Mouse (Mus musculus): ENCODE results near the gene Gatad2a. TPM values are rescaled to one million over a fixed set of nuclear protein-coding genes. Genes with fewer than 3 reads are reported as not detected.
A peak's percentile ranks its signal among the peaks of the same experiment; 100 is the strongest.
"Not testable (repeated sequence)": the region's sequence is repeated elsewhere in the genome, so short reads cannot be mapped to it uniquely, and the experiment has no call there.

The Gatad2a gene
- polyA plus RNA-seq, 1 experiment from 2014 or later: 81.7 TPM

DNA sequence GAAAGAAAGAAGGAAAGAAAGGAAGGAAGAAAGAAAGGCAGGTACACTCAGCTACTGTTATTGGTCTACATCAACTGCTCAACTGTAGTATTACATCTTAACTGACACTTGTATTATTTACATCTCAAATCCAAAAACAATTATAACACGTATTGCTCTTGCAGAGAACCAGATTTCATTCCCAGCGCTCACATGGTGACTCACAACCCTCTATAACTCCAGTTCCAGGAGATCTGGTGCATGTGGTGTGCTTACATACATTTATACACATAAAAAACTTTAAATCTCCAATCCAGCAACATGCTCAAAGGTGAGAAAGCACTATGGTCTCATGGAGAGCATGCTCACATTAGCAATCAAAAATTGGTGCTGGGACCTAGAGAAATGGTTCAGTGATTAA is 4.0 kb upstream of the Gatad2a start:
- WGBS: 94% methylated on average over 2 of the region's 2 CpGs
- DNase-seq (ENCODE audit: low spot score) (no peak), ATAC-seq (replicated peaks; ENCODE audit: low FRiP score) (no peak)
- Histone ChIP-seq H3K9me3 (ENCODE audit: control insufficient read depth, low read length) (no peaks in the 10 kb centered on the region), H3K4me2 (ENCODE audit: low read depth, low read length, severe bottlenecking) (no peak overlapping the region), H3K4me3 (ENCODE audit: low read depth, low read length) (no peak overlapping the region), H3K9ac (ENCODE audit: low read length) (no peak overlapping the region), H3K36me3 (ENCODE audit: control insufficient read depth, insufficient read depth, low read length) (no peaks in the 10 kb centered on the region), H3K27ac (ENCODE audit: low read depth, low read length) (no peak overlapping the region), H3K27me3 (ENCODE audit: control insufficient read depth, insufficient read depth, low read length) (no peaks in the 10 kb centered on the region), H3K4me1 (replicated peaks; ENCODE audit: control insufficient read depth, insufficient read depth, low read length) (peaks cover 3% of the 10 kb centered on the region; the same call in 1 of the 2 replicates)

DNA sequence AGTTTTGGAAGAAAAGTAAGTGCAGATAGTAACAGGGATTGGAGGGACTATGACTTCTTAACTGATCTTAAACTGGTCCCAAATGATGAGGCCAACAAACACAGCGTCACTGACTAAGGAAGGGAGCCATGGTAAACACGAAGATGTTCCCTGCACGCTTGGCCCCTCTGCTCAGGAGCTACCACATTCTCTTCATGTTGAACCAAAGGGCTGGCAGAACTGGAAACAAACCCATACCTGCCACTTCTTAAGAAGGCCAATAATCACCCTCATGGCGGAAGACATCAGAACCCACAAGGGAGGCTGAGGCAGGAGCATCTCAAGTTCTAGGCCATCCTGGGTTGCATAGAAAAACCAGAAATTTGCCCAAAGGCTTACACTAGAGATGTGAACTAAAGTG is 3.1 kb upstream of the Gatad2a start:
- H3K9me3 ChIP-seq (ENCODE audit: control insufficient read depth, low read length): no peaks in the 10 kb centered on the region
- DNase-seq (ENCODE audit: low spot score) (no peak), ATAC-seq (replicated peaks; ENCODE audit: low FRiP score) (no peak)
- no peaks in the 10 kb centered on the region for H3K27me3 ChIP-seq (ENCODE audit: control insufficient read depth, insufficient read depth, low read length)
- H3K4me1 ChIP-seq (replicated peaks; ENCODE audit: control insufficient read depth, insufficient read depth, low read length): peaks cover 6% of the 10 kb centered on the region; the same call in 1 of the 2 replicates
- no peak overlapping the region for H3K4me2 ChIP-seq (ENCODE audit: low read depth, low read length, severe bottlenecking)
- no peak overlapping the region for H3K9ac ChIP-seq (ENCODE audit: low read length)
- no peak overlapping the region for H3K4me3 ChIP-seq (ENCODE audit: low read depth, low read length)
- H3K36me3 ChIP-seq (ENCODE audit: control insufficient read depth, insufficient read depth, low read length): no peaks in the 10 kb centered on the region
- WGBS: 90% methylated on average over 4 of the region's 4 CpGs
- H3K27ac ChIP-seq (ENCODE audit: low read depth, low read length): no peak overlapping the region

DNA sequence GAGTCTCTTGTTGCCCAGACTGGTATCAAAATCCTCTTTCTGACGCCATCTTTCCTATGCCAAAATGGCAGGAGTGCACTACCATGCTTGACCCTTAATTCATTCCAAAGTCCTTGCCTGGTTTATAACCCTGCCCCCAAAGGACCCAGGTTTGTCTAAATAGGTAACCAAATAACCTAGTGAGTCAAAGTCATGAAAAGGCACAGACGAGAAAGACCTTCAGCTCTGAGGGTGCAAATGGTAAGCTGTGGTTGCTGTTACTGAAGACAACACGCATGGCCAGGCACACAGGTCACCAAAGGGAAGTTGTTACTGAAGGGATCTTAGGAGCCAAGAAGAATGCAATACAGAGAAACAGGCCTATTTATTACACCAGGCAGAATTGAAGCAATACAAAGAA is 2.5 kb upstream of the Gatad2a start:
- Histone ChIP-seq H3K27ac (ENCODE audit: low read depth, low read length) (no peak overlapping the region), H3K4me2 (ENCODE audit: low read depth, low read length, severe bottlenecking) (no peak overlapping the region), H3K9me3 (ENCODE audit: control insufficient read depth, low read length) (no peaks in the 10 kb centered on the region), H3K4me3 (ENCODE audit: low read depth, low read length) (no peak overlapping the region), H3K36me3 (ENCODE audit: control insufficient read depth, insufficient read depth, low read length) (no peaks in the 10 kb centered on the region), H3K27me3 (ENCODE audit: control insufficient read depth, insufficient read depth, low read length) (no peaks in the 10 kb centered on the region), H3K9ac (ENCODE audit: low read length) (no peak overlapping the region), H3K4me1 (replicated peaks; ENCODE audit: control insufficient read depth, insufficient read depth, low read length) (peaks cover 6% of the 10 kb centered on the region; the same call in 1 of the 2 replicates)
- ATAC-seq (replicated peaks; ENCODE audit: low FRiP score): no peak
- WGBS: 92% methylated on average over 3 of the region's 3 CpGs
- no peak for DNase-seq (ENCODE audit: low spot score)

DNA sequence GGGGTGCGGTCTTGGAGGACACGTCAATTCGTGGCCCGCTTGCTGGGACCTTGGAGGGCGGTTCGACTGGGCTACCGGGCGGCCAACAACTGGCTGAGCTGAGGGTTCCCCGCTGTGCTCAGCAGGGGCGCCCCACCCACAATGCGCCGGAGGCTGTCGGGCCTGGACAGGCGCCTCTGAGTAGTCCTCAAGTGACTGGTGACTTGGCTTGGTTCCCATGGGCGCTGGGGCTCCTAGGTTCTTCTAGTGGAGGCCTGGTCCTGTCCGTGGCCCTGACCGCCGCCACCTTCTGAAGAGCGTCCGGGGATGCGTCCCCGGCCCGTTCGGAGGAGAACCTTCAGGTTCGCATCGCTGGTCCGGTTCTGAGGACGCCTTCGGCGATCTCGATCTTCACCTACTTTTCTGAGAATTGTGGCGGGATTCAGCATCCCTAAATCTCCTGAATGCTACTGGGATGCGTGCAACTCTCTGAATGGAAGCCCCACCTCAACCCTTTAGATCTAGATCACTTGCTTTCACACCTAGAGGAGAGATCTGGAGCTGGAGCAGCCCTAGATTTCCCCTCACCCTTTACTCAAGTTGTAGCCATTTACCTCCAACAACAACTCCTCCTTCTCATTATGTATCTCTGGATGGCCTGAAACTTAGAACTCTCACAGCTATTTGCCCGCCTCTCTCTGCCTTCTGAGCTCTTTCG is 553 bp upstream of the Gatad2a start:
- Histone ChIP-seq H3K9me3 (ENCODE audit: control insufficient read depth, low read length) (no peaks in the 10 kb centered on the region), H3K4me1 (replicated peaks; ENCODE audit: control insufficient read depth, insufficient read depth, low read length) (peaks cover 6% of the 10 kb centered on the region; the same call in 1 of the 2 replicates), H3K4me2 (ENCODE audit: low read depth, low read length, severe bottlenecking) (peak overlapping the region; percentile 85), H3K9ac (ENCODE audit: low read length) (peak overlapping the region; percentile 60), H3K27ac (ENCODE audit: low read depth, low read length) (no peak overlapping the region), H3K27me3 (ENCODE audit: control insufficient read depth, insufficient read depth, low read length) (no peaks in the 10 kb centered on the region), H3K4me3 (ENCODE audit: low read depth, low read length) (peak overlapping the region; percentile 89), H3K36me3 (ENCODE audit: control insufficient read depth, insufficient read depth, low read length) (no peaks in the 10 kb centered on the region)
- no peak for DNase-seq (ENCODE audit: low spot score)
- 3% methylated on average over 35 of the region's 35 CpGs for WGBS
- ATAC-seq (replicated peaks; ENCODE audit: low FRiP score): no peak

DNA sequence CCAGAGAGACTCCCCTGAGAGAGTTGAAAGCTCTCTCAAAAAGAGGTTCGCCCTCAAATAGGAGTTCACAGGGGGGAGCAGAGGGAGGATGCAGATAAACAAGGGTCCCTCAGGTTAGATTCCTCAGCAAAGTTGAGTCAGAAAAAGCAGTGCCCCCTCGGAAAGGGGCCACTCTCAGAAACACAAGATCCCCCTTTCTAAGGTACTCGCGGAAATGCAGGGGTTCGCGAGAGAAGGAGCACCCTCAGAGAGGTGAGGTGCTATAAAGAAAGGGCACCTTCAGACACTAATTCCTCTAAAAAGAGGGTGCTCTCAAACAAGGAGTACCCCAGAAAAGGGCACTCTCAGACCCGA is 785 bp downstream of the Gatad2a start:
- ATAC-seq (replicated peaks; ENCODE audit: low FRiP score): no peak
- peak overlapping the region; percentile 85 for H3K4me2 ChIP-seq (ENCODE audit: low read depth, low read length, severe bottlenecking)
- DNase-seq (ENCODE audit: low spot score): no peak
- H3K4me3 ChIP-seq (ENCODE audit: low read depth, low read length): peak overlapping the region; percentile 89
- H3K27me3 ChIP-seq (ENCODE audit: control insufficient read depth, insufficient read depth, low read length): no peaks in the 10 kb centered on the region
- H3K9me3 ChIP-seq (ENCODE audit: control insufficient read depth, low read length): no peaks in the 10 kb centered on the region
- no peaks in the 10 kb centered on the region for H3K36me3 ChIP-seq (ENCODE audit: control insufficient read depth, insufficient read depth, low read length)
- H3K4me1 ChIP-seq (replicated peaks; ENCODE audit: control insufficient read depth, insufficient read depth, low read length): peaks cover 4% of the 10 kb centered on the region; the same call in 1 of the 2 replicates
- peak overlapping the region; percentile 89 for H3K27ac ChIP-seq (ENCODE audit: low read depth, low read length)
- peak overlapping the region; percentile 78 for H3K9ac ChIP-seq (ENCODE audit: low read length)
- 0% methylated on average over 7 of the region's 7 CpGs for WGBS

DNA sequence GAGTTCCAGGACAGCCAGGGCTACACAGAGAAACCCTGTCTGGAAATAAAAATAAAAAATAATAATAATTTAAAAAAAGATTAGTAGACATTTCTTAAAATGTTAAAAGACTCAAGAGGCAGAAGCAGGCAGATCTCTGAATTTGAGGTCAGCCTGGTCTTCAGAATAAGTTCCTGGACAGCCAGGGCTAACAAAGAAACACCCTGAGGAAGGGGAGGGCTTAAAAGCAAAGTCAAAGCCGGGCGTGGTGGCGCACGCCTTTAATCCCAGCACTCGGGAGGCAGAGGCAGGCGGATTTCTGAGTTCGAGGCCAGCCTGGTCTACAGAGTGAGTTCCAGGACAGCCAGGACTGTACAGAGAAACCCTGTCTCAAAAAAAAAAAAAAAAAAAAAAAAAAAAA is 7.2 kb downstream of the Gatad2a start:
- H3K9me3 ChIP-seq (ENCODE audit: control insufficient read depth, low read length); H3K4me2 ChIP-seq (ENCODE audit: low read depth, low read length, severe bottlenecking); H3K36me3 ChIP-seq (ENCODE audit: control insufficient read depth, insufficient read depth, low read length); H3K9ac ChIP-seq (ENCODE audit: low read length); ATAC-seq (replicated peaks; ENCODE audit: low FRiP score); H3K4me1 ChIP-seq (replicated peaks; ENCODE audit: control insufficient read depth, insufficient read depth, low read length); H3K27ac ChIP-seq (ENCODE audit: low read depth, low read length); H3K4me3 ChIP-seq (ENCODE audit: low read depth, low read length); H3K27me3 ChIP-seq (ENCODE audit: control insufficient read depth, insufficient read depth, low read length); DNase-seq (ENCODE audit: low spot score): not testable (repeated sequence)
- 91% methylated on average over 7 of the region's 7 CpGs for WGBS

DNA sequence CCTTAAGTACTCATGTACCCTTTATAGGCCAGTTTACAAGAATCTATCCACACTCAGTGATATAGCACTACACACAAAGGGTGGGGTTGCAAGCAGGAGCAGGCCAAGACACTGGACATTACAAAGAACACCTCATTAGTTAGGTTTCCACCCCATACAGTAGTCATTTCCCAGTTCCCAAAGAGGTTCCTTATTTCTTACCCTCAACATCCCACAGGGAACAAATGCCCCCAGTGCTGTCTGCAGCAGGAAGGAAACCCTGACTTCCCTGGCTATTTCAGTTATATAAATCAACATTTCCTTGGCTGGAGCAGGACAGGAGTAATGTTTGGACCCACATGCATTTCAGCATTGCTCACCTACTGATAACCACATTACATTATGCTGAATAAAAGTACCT is 8.4 kb downstream of the Gatad2a start:
- H3K4me2 ChIP-seq (ENCODE audit: low read depth, low read length, severe bottlenecking): no peak overlapping the region
- H3K9me3 ChIP-seq (ENCODE audit: control insufficient read depth, low read length): no peaks in the 10 kb centered on the region
- no peak overlapping the region for H3K9ac ChIP-seq (ENCODE audit: low read length)
- no peaks in the 10 kb centered on the region for H3K36me3 ChIP-seq (ENCODE audit: control insufficient read depth, insufficient read depth, low read length)
- no peaks in the 10 kb centered on the region for H3K27me3 ChIP-seq (ENCODE audit: control insufficient read depth, insufficient read depth, low read length)
- no peak overlapping the region for H3K27ac ChIP-seq (ENCODE audit: low read depth, low read length)
- H3K4me3 ChIP-seq (ENCODE audit: low read depth, low read length): no peak overlapping the region
- DNase-seq (ENCODE audit: low spot score): no peak
- no peak for ATAC-seq (replicated peaks; ENCODE audit: low FRiP score)
- H3K4me1 ChIP-seq (replicated peaks; ENCODE audit: control insufficient read depth, insufficient read depth, low read length): no peaks in the 10 kb centered on the region

DNA sequence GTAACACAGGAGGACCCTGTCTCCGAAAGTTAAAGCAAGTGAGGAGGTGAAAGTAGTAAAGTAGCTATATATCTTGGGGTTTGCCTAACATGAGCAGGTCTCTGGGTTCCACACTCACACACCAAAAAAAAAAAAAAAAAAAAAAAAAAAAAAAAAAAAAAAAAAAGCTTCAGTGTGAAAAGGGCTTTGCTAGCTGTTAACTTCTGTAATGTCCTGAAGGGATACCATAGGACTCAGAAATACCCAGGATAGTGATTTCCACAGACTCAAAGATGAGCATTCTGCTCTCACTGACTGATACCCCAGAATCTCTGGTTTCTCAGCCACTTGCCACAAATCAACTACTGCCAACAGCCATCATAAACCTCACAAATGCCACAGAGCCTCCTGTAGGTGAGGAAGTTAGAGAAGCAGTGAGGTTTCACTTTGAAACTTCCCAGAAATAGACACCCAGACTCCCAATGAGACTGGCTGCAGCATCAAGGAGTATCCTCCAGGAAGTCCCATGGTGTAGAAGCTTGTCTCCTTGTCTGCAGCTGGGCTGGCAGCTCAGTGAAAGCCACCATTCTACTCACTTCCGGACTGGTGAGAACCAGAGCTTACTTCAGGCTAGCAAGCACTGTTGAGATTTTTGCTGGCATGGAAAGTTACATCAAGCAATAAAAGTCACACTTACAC is 11.2 kb downstream of the Gatad2a start:
- 81% methylated on average over 2 of the region's 2 CpGs for WGBS
- no peak overlapping the region for H3K4me2 ChIP-seq (ENCODE audit: low read depth, low read length, severe bottlenecking)
- no peak overlapping the region for H3K9ac ChIP-seq (ENCODE audit: low read length)
- no peaks in the 10 kb centered on the region for H3K36me3 ChIP-seq (ENCODE audit: control insufficient read depth, insufficient read depth, low read length)
- H3K9me3 ChIP-seq (ENCODE audit: control insufficient read depth, low read length): no peaks in the 10 kb centered on the region
- H3K27me3 ChIP-seq (ENCODE audit: control insufficient read depth, insufficient read depth, low read length): no peaks in the 10 kb centered on the region
- DNase-seq (ENCODE audit: low spot score): no peak
- no peak overlapping the region for H3K4me3 ChIP-seq (ENCODE audit: low read depth, low read length)
- H3K4me1 ChIP-seq (replicated peaks; ENCODE audit: control insufficient read depth, insufficient read depth, low read length): no peaks in the 10 kb centered on the region
- H3K27ac ChIP-seq (ENCODE audit: low read depth, low read length): no peak overlapping the region
- no peak for ATAC-seq (replicated peaks; ENCODE audit: low FRiP score)

DNA sequence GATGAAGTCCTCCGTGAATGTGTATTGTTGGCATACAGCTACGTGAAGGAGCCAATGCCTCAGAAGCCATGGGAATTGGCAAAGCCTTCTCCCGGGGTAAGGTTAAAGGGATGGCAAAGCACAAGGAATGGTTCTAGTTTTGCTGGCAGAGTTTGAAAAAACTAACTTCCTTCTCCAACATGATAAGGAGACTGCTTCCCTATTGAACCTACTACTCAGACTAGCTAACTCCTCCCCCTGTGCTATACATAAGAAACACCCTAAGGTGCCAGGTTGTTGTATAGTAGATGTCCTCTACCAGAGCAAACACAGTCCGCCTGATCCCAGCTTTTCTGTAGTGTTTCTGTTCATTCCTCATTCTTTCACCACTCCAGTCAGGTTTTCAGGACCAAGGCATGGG is 17.7 kb downstream of the Gatad2a start:
- DNase-seq (ENCODE audit: low spot score): no peak
- H3K4me2 ChIP-seq (ENCODE audit: low read depth, low read length, severe bottlenecking): no peak overlapping the region
- no peaks in the 10 kb centered on the region for H3K4me1 ChIP-seq (replicated peaks; ENCODE audit: control insufficient read depth, insufficient read depth, low read length)
- WGBS: 95% methylated on average over 4 of the region's 4 CpGs
- H3K27me3 ChIP-seq (ENCODE audit: control insufficient read depth, insufficient read depth, low read length): no peaks in the 10 kb centered on the region
- no peaks in the 10 kb centered on the region for H3K9me3 ChIP-seq (ENCODE audit: control insufficient read depth, low read length)
- ATAC-seq (replicated peaks; ENCODE audit: low FRiP score): no peak
- H3K4me3 ChIP-seq (ENCODE audit: low read depth, low read length): no peak overlapping the region
- no peaks in the 10 kb centered on the region for H3K36me3 ChIP-seq (ENCODE audit: control insufficient read depth, insufficient read depth, low read length)
- no peak overlapping the region for H3K27ac ChIP-seq (ENCODE audit: low read depth, low read length)
- H3K9ac ChIP-seq (ENCODE audit: low read length): no peak overlapping the region

All from forebrain, embryonic 11.5 days (tissue).